Mouse (Mus musculus): ENCODE measurements around the gene Tbxas1. TPM values are rescaled to one million over a fixed set of nuclear protein-coding genes. Genes with fewer than 3 reads are reported as not detected.

The Tbxas1 gene
- polyA plus RNA-seq, 1 experiment from 2014 or later = 1.5 TPM

GRCm38 (mm10) chr6:38892017-38892416 lies 16.8 kb downstream of the Tbxas1 start:
- no peak for DNase-seq (ENCODE audit: low spot score)
- no peaks in the 10 kb centered on the region for H3K27me3 ChIP-seq (ENCODE audit: control insufficient read depth, insufficient read depth, low read length)
- ATAC-seq (ENCODE audit: insufficient read depth, low FRiP score, low TSS enrichment) = no peak
- H3K4me2 ChIP-seq (ENCODE audit: low read depth) = no peak overlapping the region
- H3K4me1 ChIP-seq (ENCODE audit: control insufficient read depth, insufficient read depth, low read length) = no peaks in the 10 kb centered on the region
- H3K27ac ChIP-seq (ENCODE audit: low read depth, low read length) = no peak overlapping the region
- no peaks in the 10 kb centered on the region for H3K9me3 ChIP-seq (ENCODE audit: control insufficient read depth, low read length)
- H3K4me3 ChIP-seq (ENCODE audit: low read depth, low read length) = no peak overlapping the region
- 76% methylated on average over 2 of the region's 2 CpGs for WGBS
- H3K36me3 ChIP-seq (ENCODE audit: control insufficient read depth, insufficient read depth, low read length) = no peaks in the 10 kb centered on the region
- H3K9ac ChIP-seq (ENCODE audit: low read length) = no peak overlapping the region

GRCm38 (mm10) chr6:38893615-38894014 lies 18.4 kb downstream of the Tbxas1 start:
- DNase-seq (ENCODE audit: low spot score) (no peak), ATAC-seq (ENCODE audit: insufficient read depth, low FRiP score, low TSS enrichment) (no peak)
- Histone ChIP-seq H3K4me2 (ENCODE audit: low read depth) (no peak overlapping the region), H3K27me3 (ENCODE audit: control insufficient read depth, insufficient read depth, low read length) (no peaks in the 10 kb centered on the region), H3K9me3 (ENCODE audit: control insufficient read depth, low read length) (no peaks in the 10 kb centered on the region), H3K4me3 (ENCODE audit: low read depth, low read length) (no peak overlapping the region), H3K27ac (ENCODE audit: low read depth, low read length) (no peak overlapping the region), H3K36me3 (ENCODE audit: control insufficient read depth, insufficient read depth, low read length) (no peaks in the 10 kb centered on the region), H3K9ac (ENCODE audit: low read length) (no peak overlapping the region), H3K4me1 (ENCODE audit: control insufficient read depth, insufficient read depth, low read length) (no peaks in the 10 kb centered on the region)
- WGBS = 67% methylated on average over 3 of the region's 3 CpGs

GRCm38 (mm10) chr6:38900073-38900472 lies 24.9 kb downstream of the Tbxas1 start:
- Histone ChIP-seq H3K4me2 (ENCODE audit: low read depth) (no peak overlapping the region), H3K9me3 (ENCODE audit: control insufficient read depth, low read length) (no peaks in the 10 kb centered on the region), H3K36me3 (ENCODE audit: control insufficient read depth, insufficient read depth, low read length) (no peaks in the 10 kb centered on the region), H3K27ac (ENCODE audit: low read depth, low read length) (no peak overlapping the region), H3K27me3 (ENCODE audit: control insufficient read depth, insufficient read depth, low read length) (no peaks in the 10 kb centered on the region), H3K9ac (ENCODE audit: low read length) (no peak overlapping the region), H3K4me1 (ENCODE audit: control insufficient read depth, insufficient read depth, low read length) (no peaks in the 10 kb centered on the region), H3K4me3 (ENCODE audit: low read depth, low read length) (no peak overlapping the region)
- 97% methylated on average over 4 of the region's 4 CpGs for WGBS
- no peak for ATAC-seq (ENCODE audit: insufficient read depth, low FRiP score, low TSS enrichment)
- no peak for DNase-seq (ENCODE audit: low spot score)

- H3K27me3 ChIP-seq (ENCODE audit: control insufficient read depth, insufficient read depth, low read length) = no peaks in the 10 kb centered on the region
- H3K4me1 ChIP-seq (ENCODE audit: control insufficient read depth, insufficient read depth, low read length) = no peaks in the 10 kb centered on the region
- H3K9ac ChIP-seq (ENCODE audit: low read length) = no peak overlapping the region
- ATAC-seq (ENCODE audit: insufficient read depth, low FRiP score, low TSS enrichment) (no peak), DNase-seq (ENCODE audit: low spot score) (no peak)
- H3K27ac ChIP-seq (ENCODE audit: low read depth, low read length) = no peak overlapping the region
- WGBS = 93% methylated on average over 4 of the region's 4 CpGs
- H3K4me3 ChIP-seq (ENCODE audit: low read depth, low read length) = no peak overlapping the region
- no peak overlapping the region for H3K4me2 ChIP-seq (ENCODE audit: low read depth)
- no peaks in the 10 kb centered on the region for H3K36me3 ChIP-seq (ENCODE audit: control insufficient read depth, insufficient read depth, low read length)
- H3K9me3 ChIP-seq (ENCODE audit: control insufficient read depth, low read length) = no peaks in the 10 kb centered on the region
These were observed 25.4 kb downstream of the Tbxas1 start for GRCm38 (mm10) chr6:38900479-38901126.

DNA sequence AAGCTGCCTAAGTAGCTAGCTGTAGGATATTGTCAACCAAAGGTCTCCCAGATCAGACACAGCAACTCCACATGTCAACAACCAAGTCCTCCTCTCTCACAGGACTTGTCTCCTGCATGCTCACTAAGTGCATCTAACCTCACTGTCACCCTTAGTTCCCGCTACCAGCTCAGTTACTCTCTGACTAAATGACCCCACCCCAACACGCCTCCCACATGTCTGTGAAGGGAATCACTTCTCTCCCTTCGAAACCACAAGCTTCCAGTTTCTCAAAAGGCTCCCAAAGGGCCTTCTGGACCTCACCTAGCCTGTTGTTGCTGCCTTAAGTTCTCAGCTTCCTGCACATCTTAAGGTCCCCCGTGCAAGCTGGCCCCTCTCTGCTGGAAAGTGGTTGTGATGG lies 25.9 kb downstream of the Tbxas1 start:
- Histone ChIP-seq H3K27ac (ENCODE audit: low read depth, low read length) (no peak overlapping the region), H3K9me3 (ENCODE audit: control insufficient read depth, low read length) (no peaks in the 10 kb centered on the region), H3K9ac (ENCODE audit: low read length) (no peak overlapping the region), H3K27me3 (ENCODE audit: control insufficient read depth, insufficient read depth, low read length) (no peaks in the 10 kb centered on the region), H3K4me2 (ENCODE audit: low read depth) (no peak overlapping the region), H3K36me3 (ENCODE audit: control insufficient read depth, insufficient read depth, low read length) (no peaks in the 10 kb centered on the region), H3K4me3 (ENCODE audit: low read depth, low read length) (no peak overlapping the region), H3K4me1 (ENCODE audit: control insufficient read depth, insufficient read depth, low read length) (no peaks in the 10 kb centered on the region)
- WGBS = 84% methylated on average over 4 of the region's 4 CpGs
- ATAC-seq (ENCODE audit: insufficient read depth, low FRiP score, low TSS enrichment) = no peak
- no peak for DNase-seq (ENCODE audit: low spot score)

GRCm38 (mm10) chr6:38901636-38902035 lies 26.4 kb downstream of the Tbxas1 start:
- DNase-seq (ENCODE audit: low spot score) = no peak

DNA sequence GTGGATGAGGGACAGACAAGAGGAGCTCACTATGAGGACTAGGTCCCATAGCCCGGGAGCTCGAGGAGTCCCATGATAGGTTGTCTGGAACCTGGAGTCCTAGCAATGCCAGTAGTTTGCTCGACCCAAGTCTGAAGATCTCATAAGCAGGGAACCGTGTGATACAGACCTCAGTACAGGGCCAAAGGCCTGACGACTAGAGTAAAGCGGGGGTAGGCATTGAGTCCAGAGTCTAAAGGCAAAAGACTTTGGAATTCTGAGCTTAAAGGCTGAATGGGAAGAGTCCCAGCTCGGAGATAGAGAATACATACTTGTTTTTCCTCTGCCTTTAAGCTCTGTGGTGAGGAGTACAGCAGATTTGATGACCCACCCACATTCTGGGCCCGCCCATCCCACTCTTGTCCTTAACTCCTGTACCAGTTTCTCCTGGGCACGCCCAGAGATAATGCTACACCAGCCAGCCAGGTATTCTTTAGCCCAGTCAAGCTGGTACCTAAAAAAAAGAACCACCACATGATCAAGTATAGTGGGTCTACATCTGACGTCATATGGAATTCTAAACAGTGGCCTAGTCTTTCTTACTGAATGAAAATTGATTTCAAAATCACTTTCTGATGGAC lies 27.7 kb downstream of the Tbxas1 start:
- H3K4me3 ChIP-seq (ENCODE audit: low read depth, low read length) = no peak overlapping the region
- H3K4me1 ChIP-seq (ENCODE audit: control insufficient read depth, insufficient read depth, low read length) = no peaks in the 10 kb centered on the region
- H3K27me3 ChIP-seq (ENCODE audit: control insufficient read depth, insufficient read depth, low read length) = no peaks in the 10 kb centered on the region
- no peak for ATAC-seq (ENCODE audit: insufficient read depth, low FRiP score, low TSS enrichment)
- 91% methylated on average over 10 of the region's 10 CpGs for WGBS
- no peak overlapping the region for H3K4me2 ChIP-seq (ENCODE audit: low read depth)
- no peaks in the 10 kb centered on the region for H3K36me3 ChIP-seq (ENCODE audit: control insufficient read depth, insufficient read depth, low read length)
- DNase-seq (ENCODE audit: low spot score) = no peak
- H3K9me3 ChIP-seq (ENCODE audit: control insufficient read depth, low read length) = no peaks in the 10 kb centered on the region
- no peak overlapping the region for H3K27ac ChIP-seq (ENCODE audit: low read depth, low read length)
- H3K9ac ChIP-seq (ENCODE audit: low read length) = no peak overlapping the region

More at GRCm38 (mm10) chr6:38901636-38902035, 26.4 kb downstream of the Tbxas1 start:
- ATAC-seq (ENCODE audit: insufficient read depth, low FRiP score, low TSS enrichment) = no peak
- no peak overlapping the region for H3K27ac ChIP-seq (ENCODE audit: low read depth, low read length)
- no peaks in the 10 kb centered on the region for H3K27me3 ChIP-seq (ENCODE audit: control insufficient read depth, insufficient read depth, low read length)
- H3K4me1 ChIP-seq (ENCODE audit: control insufficient read depth, insufficient read depth, low read length) = no peaks in the 10 kb centered on the region
- no peak overlapping the region for H3K4me3 ChIP-seq (ENCODE audit: low read depth, low read length)
- H3K9ac ChIP-seq (ENCODE audit: low read length) = no peak overlapping the region
- H3K36me3 ChIP-seq (ENCODE audit: control insufficient read depth, insufficient read depth, low read length) = no peaks in the 10 kb centered on the region
- 87% methylated on average over 3 of the region's 3 CpGs for WGBS
- no peaks in the 10 kb centered on the region for H3K9me3 ChIP-seq (ENCODE audit: control insufficient read depth, low read length)
- H3K4me2 ChIP-seq (ENCODE audit: low read depth) = no peak overlapping the region

DNA sequence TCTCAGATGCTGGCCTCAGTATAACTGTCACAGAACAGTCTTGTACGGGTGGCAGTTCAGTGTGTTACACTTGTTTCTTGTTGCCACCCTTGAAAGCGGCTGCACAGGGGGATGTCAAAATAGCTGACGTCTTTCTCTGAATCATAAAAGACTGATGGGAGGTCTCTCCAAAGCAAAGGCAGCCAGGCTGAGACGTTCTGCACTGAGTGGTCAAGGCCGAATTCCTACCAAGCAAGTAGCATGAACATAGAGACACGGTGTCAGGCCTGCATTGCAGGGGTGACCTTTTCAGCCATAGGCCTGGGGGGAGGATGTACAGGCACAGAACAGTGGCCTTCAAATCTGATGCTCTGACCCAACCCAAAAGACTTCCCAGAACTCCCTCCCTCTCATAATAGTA lies 30.8 kb downstream of the Tbxas1 start:
- H3K4me2 ChIP-seq (ENCODE audit: low read depth) = no peak overlapping the region
- H3K4me3 ChIP-seq (ENCODE audit: low read depth, low read length) = no peak overlapping the region
- no peaks in the 10 kb centered on the region for H3K9me3 ChIP-seq (ENCODE audit: control insufficient read depth, low read length)
- H3K27ac ChIP-seq (ENCODE audit: low read depth, low read length) = no peak overlapping the region
- DNase-seq (ENCODE audit: low spot score) (no peak), ATAC-seq (ENCODE audit: insufficient read depth, low FRiP score, low TSS enrichment) (no peak)
- no peaks in the 10 kb centered on the region for H3K36me3 ChIP-seq (ENCODE audit: control insufficient read depth, insufficient read depth, low read length)
- no peaks in the 10 kb centered on the region for H3K27me3 ChIP-seq (ENCODE audit: control insufficient read depth, insufficient read depth, low read length)
- 77% methylated on average over 6 of the region's 6 CpGs for WGBS
- H3K9ac ChIP-seq (ENCODE audit: low read length) = no peak overlapping the region
- no peaks in the 10 kb centered on the region for H3K4me1 ChIP-seq (ENCODE audit: control insufficient read depth, insufficient read depth, low read length)

DNA sequence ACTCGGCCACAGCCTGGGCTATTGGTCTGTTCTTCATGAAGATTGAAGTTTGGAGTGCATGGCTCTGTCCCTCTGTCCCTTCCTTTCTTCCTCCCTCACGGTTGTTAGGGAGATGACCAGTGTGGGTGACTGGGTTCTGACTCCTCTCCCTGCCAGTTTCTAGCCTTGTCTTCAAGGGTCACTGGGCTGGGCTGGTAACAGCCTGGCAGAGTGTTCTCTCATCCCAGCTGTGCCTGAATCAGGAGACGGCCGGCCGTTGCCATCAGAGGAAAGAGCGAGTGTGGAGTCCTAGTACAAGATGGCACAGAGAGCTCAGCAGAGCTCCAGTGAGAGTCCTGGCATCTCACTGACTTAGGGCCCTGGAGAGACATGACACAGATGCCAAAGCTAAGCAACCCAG lies 33.2 kb downstream of the Tbxas1 start:
- H3K4me2 ChIP-seq (ENCODE audit: low read depth) = no peak overlapping the region
- 84% methylated on average over 6 of the region's 6 CpGs for WGBS
- ATAC-seq (ENCODE audit: insufficient read depth, low FRiP score, low TSS enrichment) (no peak), DNase-seq (ENCODE audit: low spot score) (no peak)
- H3K36me3 ChIP-seq (ENCODE audit: control insufficient read depth, insufficient read depth, low read length) = no peaks in the 10 kb centered on the region
- H3K4me1 ChIP-seq (ENCODE audit: control insufficient read depth, insufficient read depth, low read length) = no peaks in the 10 kb centered on the region
- no peaks in the 10 kb centered on the region for H3K27me3 ChIP-seq (ENCODE audit: control insufficient read depth, insufficient read depth, low read length)
- no peaks in the 10 kb centered on the region for H3K9me3 ChIP-seq (ENCODE audit: control insufficient read depth, low read length)
- no peak overlapping the region for H3K4me3 ChIP-seq (ENCODE audit: low read depth, low read length)
- H3K27ac ChIP-seq (ENCODE audit: low read depth, low read length) = no peak overlapping the region
- H3K9ac ChIP-seq (ENCODE audit: low read length) = no peak overlapping the region
